Mouse (Mus musculus) adipocyte (in vitro differentiated cells): ENCODE results near the gene Hoxc11.

Experiments
- DNase-seq: peaks from one replicate; pipeline ENCODE4 v3.0.0-alpha.2; 2016; ENCODE audit warnings: low spot score

Hoxc11 gene

GRCm38 (mm10) chr15:102936279-102936972, 17.8 kb upstream of the Hoxc11 start, which contains the start of gene Hoxc12:
TSS of gene Hoxc12 (plus strand) at chr15:102936757.
- DNase-seq = no peak

- DNase-seq = no peak
Measured at GRCm38 (mm10) chr15:102937036-102937666, 17.1 kb upstream of the Hoxc11 start.

GRCm38 (mm10) chr15:102939256-102940155, 14.7 kb upstream of the Hoxc11 start:
- DNase-seq = no peak

- DNase-seq = peak; percentile 29
Measured at GRCm38 (mm10) chr15:102942739-102943467, 11.3 kb upstream of the Hoxc11 start.

- no peak for DNase-seq
Measured at GRCm38 (mm10) chr15:102943468-102943813, 10.8 kb upstream of the Hoxc11 start.

- DNase-seq = no peak
Measured at GRCm38 (mm10) chr15:102945185-102946077, 8.8 kb upstream of the Hoxc11 start.

- no peak for DNase-seq
Measured at GRCm38 (mm10) chr15:102947276-102947675, 7.0 kb upstream of the Hoxc11 start.

GRCm38 (mm10) chr15:102948842-102949241, 5.4 kb upstream of the Hoxc11 start:
- DNase-seq = no peak

GRCm38 (mm10) chr15:102949696-102950095, 4.5 kb upstream of the Hoxc11 start:
- DNase-seq = no peak

GRCm38 (mm10) chr15:102950877-102951276, 3.4 kb upstream of the Hoxc11 start:
- DNase-seq = no peak

- DNase-seq = no peak
Measured at GRCm38 (mm10) chr15:102953561-102953960, 666 bp upstream of the Hoxc11 start.

GRCm38 (mm10) chr15:102955007-102955382, 768 bp downstream of the Hoxc11 start:
- DNase-seq = no peak

GRCm38 (mm10) chr15:102955833-102956640, 1.8 kb downstream of the Hoxc11 start:
- no peak for DNase-seq

- DNase-seq = no peak
Measured at GRCm38 (mm10) chr15:102956906-102957305, 2.7 kb downstream of the Hoxc11 start.

GRCm38 (mm10) chr15:102959663-102960191, 5.5 kb downstream of the Hoxc11 start:
- no peak for DNase-seq

GRCm38 (mm10) chr15:102961728-102962127, 7.5 kb downstream of the Hoxc11 start:
- no peak for DNase-seq

- no peak for DNase-seq
Measured at GRCm38 (mm10) chr15:102962492-102962891, 8.3 kb downstream of the Hoxc11 start.

- DNase-seq = no peak
Measured at GRCm38 (mm10) chr15:102963259-102963658, 9.0 kb downstream of the Hoxc11 start.

GRCm38 (mm10) chr15:102963671-102964640, 9.7 kb downstream of the Hoxc11 start:
- DNase-seq = no peak
